Mouse (Mus musculus) 416B (cell line): ENCODE data around the gene 1700088E04Rik.

Experiments used
- DNase-seq: peaks from one replicate; pipeline ENCODE4 v3.0.0; 2011; ENCODE audit warnings: low read depth

1700088E04Rik gene

DNA sequence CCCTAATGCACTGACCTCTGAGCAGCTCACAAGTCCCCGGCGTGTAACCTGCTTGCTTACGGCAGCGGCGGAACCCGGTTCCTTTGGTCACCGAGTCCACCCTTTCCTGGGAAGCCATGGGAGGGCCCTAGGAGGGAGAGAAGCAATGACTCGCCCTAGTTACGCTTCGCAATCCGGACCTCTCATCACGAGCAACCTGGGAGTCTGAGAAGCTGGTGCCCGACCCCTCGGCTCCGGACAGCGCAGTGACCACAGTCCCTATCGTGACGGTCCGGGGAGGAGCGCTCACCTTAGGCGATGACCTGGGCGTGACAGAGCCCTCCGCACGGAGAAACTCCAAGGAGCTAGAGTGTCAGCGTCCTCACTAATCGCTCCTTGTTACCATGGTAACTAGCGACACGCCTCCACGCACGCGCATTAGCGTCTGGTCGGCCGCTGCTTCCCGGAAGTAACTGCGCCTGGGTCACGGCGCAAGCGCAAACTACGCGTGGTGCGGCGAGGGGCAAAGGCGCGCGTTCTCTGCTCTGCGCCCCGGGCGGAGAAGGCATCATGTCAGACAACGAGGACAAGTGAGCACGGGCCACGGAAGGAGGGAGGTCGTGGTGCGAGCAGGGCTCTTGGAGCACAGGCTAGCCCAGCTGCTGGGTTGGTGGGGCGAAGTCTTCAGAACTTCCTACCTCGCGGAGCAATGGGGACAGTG, at the start of gene 1700088E04Rik, which contains the start of gene Polr2f:
TSS of gene 1700088E04Rik (minus strand) at position 388 of the 700 bp plus-strand sequence.
TSS of gene Polr2f (plus strand) at position 144 of the 700 bp plus-strand sequence.
- DNase-seq: peak; percentile 92

DNA sequence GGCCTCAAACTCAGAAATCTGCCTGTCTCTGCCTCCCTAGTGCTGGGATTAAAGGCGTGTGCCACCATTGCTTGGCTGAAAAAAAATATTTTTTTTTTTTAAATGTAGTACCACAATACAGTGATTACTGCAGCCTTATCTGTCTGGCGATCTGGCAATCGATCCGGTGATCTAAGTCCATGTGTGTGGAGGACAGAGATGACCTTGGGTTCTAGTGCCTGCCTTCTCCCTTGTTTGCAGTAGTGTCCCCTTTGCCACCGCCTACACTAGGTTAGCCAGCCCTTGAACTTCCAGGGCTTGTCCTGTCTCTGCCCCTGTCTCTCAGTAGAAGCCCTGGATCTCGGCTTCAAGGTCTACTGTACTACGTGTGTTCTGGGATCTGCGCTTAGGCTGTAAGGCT, 46.8 kb upstream of the 1700088E04Rik start:
- no peak for DNase-seq

DNA sequence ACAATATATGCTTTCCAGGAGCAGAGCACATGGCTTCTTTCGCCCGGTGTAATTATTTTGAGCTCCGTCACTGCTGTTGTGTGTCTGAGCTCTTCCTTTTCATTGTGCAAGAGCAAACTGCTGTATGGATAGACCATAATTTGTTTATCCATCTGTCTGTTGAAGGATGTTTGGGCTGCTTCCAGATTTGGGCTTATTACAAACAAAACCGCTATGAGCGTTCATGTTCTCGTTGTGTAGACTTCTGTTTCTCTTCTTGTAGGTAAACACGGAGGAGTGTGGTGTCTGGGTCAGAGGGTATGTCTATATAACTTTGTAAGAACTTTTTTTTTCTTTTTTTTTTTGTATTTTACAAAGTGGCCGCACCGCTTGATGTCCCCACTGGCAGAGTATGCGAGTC, 44.2 kb upstream of the 1700088E04Rik start:
- DNase-seq: no peak

DNA sequence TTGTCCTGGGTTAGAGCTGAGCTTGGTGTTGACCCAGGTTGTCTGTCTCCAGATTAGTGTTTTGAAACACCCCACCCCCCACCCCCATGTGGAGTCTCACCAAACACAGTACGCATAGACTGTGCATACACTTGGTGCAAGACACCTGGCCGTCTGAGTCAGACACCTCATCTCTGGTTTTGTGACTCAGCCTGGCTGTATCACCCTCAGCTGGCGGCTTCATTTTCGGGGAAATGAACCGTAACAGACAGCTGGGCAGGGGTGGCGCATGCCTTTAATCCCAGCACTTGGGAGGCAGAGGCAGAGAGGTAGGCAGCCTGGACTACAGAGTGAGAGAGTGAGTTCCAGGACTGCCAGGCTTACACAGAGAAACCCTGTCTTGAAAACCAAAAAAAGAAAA, 35.9 kb upstream of the 1700088E04Rik start:
- peak; percentile 47 for DNase-seq

DNA sequence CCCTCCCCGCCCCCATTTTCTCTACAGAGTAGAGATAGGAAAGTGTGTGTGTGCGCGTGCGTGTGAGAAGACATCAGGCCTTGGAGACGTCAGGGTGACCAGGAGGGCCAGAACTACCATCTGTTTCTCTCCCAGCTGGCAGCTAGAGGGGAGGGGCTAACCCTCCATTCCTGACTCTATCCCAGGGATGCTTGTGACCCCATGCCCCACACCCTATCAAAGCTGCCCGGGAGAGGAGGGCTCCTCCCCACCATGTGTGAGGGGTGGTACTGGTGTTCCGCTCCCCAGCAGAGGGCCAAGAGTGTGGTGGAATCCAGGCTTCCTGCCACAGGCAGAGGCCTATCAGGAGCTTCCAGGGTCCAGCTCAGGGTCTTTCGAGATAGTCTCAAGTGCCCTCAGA, 25.7 kb upstream of the 1700088E04Rik start:
- no peak for DNase-seq

DNA sequence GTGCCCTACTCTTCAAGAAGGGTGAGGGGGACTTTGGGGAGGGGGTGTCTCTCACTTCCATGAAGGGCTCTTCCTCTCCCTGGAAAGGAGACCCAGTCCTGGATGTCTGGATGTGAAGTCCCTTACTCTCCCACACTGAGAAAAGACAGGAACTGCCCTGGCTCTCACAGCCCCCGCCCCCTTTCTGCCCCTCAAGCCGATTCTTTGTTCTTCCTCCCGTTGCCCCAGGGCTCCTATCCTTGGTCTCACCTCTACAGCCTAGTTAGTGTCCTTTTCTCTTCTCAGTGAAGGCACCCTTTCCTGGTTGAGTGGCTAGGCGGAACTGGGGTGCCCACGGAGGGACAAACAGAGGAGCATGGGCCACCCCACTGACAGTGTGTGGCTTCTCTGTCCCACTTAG, 24.1 kb upstream of the 1700088E04Rik start, which contains the start of gene Sox10:
TSS of gene Sox10 (minus strand) at position 101 of the 400 bp plus-strand sequence.
- DNase-seq: no peak

DNA sequence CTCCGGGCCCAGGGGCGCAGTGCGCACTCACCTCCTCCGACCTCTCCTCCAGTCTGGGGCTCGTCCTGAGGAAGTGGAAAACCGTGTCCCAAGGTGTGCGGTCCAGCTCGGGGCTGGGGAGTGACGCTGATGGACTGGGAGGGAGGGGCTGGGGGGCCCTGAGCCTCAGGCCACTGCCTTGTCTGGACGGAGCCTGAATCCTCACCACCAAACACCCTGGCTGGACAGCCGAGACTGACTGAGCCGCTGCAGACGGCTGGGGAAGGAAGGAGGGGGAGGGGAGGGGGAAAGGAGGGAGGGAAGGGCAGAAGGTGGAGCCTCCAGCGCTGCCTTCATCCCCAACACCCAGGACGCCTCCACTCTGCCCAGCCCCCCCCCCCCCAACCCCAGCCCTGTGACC, 23.2 kb upstream of the 1700088E04Rik start:
- no peak for DNase-seq

DNA sequence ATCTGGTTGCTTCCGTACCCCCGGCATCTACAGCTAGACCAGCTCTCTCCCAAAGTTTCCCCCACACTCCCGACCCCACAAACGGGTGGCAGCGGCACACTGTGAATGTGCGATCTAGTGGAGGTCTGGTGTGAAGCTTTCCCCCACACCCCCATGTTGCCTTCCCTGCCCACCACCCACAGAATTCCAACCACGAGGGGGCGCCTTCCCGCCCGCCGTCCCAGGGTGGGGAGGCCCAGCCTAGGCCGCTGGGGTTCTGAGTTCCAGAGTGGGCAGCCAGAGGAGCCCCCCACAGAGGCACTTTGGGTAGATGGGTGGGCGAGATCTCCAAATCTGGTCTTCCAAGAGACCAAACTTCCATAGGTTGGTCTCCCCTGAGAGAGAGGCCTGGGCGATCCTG, 21.8 kb upstream of the 1700088E04Rik start:
- DNase-seq: no peak

DNA sequence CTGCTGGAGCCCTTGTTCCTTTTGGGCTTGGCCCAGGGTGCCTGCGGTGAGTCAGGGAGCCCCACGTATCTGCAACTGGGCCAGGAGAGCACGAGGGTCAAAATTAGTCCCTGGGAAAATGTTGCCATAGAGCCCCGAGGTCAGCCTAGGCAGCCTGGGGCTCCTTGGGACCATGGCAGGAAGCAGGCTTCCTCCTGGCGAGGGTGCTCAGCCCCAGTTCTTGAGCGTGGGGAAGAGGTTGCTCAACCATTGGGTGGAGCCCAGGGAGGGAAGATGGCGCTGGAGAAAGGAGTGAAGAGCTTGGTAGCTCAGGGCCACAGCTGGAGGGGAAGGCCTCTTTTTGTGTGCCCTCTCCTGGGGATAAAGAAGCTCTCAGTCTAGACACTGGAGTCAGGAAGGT, 21.2 kb upstream of the 1700088E04Rik start:
- peak; percentile 43 for DNase-seq

DNA sequence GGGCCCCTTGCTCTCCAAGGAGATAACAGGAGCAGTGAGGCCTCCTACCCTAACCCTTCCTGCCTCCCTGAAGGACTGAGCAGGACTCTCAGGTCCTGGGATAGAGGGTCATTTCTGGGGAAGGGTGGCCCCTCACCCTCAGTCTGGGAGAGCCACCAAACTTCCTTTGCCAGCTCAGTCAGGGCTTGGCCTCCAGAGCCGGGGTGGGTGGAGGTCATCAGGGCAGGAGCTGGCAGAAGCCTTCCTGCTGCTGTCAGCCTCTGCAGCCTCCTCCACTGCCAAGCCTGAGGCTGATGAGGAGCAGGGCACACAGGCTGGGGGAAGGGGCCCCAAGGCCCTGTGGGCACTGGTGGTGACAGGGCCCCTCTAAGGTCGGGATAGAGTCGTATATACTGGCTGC, 14.5 kb upstream of the 1700088E04Rik start:
- no peak for DNase-seq

DNA sequence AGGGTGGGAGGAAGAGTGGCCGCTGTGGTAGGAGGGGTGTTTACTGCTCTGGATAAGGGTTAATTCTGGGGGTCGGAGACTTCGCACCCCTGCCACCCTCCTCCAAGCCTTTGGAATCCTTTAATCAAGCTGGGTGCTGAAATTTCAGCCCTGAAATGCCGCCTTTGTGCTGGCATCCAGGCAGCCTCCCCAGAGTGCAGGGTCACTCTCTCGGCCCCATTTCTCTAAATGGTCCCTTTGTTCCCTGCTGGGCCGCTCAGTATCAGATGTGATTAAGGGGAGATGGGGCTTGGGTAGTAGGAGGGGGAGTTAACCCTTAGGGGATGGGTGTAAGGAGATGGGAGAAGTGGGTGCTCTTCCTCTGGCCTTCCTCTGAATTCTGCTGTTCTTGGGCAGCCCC, 11.7 kb upstream of the 1700088E04Rik start:
- no peak for DNase-seq

DNA sequence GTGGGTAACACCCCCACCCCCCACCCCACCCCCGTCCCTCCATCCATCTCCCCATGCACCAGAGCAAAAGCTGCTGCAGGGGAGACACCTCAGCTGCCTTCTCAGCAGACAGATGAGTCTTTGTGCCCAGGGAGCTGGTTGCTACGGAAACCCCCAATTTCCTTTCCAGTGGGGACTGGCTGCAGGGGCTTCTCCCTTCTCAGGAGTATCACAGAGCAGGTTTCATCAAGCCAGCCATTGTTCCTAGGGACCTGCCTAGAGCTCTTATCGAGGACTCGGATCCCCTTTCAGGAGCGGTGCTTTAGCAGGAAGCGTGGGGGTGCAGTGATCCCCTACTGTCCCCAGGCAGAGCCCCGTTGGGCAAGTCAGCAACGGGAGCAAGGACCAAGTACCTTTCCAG, 10.8 kb upstream of the 1700088E04Rik start:
- DNase-seq: no peak

DNA sequence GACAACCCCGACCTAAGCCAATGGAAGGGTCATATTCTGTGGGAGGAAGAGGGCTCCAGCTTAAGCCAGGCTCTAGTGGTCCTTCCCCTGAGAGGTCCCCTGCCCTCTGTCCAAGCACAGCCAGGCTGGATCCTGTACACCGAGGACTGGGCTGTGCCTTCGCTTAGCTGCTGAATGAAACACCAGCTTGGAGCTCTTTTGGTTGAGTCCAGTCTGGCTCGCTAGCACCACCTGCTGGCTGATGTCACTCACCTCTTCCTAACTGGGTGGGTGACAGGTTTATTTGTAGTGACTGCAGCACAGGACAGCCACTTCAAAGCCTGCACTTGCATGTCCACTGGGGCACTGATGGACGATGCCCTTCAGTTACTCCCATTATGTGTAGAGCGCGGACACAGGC, 7.5 kb upstream of the 1700088E04Rik start:
- peak; percentile 84 for DNase-seq

DNA sequence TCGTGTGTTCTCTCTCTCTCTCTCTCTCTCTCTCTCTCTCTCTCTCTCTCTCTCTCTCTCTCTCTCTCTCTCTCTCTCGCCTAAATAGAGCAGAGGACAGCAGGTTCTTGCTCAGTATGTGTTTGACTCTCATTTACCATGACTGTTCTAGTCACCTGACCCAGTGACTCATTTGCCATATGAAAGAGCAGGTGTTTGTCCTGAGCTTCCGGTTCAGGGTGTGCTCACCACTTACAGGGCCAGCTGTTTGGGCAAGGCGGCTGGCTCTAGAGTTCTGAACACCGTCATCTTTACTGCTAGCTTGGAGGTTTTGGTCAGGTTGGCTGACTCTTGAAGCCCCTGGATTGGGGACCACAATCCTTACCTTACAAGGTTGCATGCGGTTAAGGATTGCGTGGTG, 4.5 kb upstream of the 1700088E04Rik start:
- DNase-seq: no peak

DNA sequence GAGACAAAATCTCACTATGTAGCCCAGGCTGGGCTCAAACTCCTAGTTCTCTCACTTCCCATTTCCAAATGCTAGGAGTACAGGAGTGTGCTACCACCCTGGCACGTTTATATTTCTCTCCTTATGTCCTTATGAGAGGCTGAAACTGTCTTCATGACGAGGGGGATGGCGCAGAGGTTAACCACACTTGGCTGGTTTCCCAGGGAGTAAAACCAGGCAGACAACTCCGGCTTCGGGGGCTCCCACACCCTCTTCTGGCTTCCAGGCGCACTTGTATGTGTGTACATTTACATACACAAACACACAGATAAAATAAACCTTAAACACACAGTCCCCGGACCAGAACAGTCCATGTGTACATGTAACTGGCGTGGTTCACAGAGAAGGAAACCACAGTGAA, 3.0 kb upstream of the 1700088E04Rik start:
- peak; percentile 65 for DNase-seq

DNA sequence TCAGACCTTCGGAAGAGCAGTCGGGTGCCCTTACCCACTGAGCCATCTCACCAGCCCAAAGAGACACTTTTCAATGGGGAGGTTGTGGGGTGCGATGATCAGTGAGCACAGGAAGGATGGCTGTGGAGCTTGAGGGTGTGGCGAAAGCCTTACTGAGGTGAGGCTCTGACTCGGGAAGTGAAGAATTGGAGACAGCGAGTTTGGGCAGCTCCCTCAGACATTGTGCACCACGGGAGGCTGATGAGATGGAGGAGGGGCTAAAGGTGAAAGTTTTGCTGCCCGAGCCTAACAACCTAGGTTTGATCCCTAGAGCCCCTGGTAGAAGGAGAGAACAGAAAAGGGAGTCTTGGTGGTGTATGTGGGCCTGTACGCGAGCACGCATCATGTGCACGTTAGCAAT, 2.3 kb upstream of the 1700088E04Rik start:
- DNase-seq: no peak

DNA sequence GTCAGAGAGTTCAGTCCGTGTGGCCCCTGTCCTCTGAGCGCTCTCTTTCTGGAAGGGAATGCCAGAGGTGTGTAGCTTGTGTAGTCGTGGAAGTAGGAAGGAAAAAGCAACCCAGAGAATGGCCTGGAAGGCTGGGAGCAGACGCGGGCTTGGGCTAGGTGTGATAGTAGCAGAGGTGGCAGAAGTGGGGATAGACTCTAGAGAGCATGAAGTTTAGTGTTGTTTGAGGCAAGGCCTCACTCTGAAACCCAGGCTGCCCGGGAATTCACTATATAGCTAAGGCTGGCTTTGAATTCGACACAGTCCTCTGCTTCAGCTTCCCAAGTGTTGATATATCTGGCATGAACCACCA, 489 bp upstream of the 1700088E04Rik start:
- no peak for DNase-seq

DNA sequence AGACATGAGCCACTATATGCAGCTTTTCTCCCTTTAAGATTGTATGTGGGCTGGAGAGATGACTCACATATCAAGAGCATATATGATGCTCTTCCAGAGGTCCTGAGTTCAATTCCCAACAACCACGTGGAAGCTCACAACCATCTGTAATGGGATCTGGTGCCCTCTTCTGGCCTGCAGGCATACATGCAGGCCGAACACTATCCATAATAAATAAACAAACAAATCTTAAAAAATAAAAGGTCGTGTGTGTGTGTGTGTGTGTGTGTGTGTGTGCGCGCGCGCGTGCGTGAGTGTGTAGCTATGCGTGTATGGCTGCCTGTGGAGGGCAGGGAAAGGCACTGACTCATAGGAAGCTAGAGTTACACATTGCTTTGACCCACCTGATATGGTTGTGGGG, 1.4 kb downstream of the 1700088E04Rik start:
- peak; percentile 65 for DNase-seq

DNA sequence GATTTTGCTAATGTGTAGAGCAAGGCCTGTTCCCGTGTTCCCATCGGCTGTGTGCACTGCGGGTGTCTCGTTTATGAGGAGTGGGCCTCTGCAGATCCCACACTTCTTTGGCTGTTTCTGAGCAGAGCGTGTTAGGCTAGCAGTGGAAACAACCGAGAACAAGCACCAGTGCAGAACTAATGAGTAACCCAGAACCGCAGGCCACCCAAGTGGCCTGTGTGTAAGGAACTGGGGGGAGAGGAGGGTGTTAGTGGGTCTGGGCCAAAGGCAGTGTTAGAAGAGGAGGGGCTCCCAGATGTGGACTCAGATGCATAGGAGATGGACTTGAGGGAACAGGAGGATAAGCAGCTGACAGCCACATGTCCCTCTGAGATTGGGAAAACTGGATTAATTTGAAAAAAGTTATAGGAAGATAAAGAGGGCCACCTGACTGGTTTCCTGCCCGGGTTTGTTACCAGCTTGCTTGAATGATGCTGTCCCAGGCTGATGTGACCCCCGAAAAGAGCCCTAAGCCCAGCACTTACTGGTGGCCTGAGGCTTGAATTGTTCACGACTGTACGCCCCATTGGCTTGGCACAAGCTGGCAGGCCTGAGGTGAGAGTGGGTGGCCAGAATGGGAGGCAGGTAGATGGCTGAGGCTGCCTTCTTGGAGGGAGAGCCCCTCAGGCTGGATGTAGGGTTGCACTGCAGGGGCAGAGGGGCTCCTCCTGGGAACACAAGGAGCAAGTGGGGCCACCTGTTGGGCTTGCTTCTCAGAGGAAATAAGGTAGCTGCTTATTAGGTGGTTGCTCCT, 5.1 kb downstream of the 1700088E04Rik start:
- no peak for DNase-seq

DNA sequence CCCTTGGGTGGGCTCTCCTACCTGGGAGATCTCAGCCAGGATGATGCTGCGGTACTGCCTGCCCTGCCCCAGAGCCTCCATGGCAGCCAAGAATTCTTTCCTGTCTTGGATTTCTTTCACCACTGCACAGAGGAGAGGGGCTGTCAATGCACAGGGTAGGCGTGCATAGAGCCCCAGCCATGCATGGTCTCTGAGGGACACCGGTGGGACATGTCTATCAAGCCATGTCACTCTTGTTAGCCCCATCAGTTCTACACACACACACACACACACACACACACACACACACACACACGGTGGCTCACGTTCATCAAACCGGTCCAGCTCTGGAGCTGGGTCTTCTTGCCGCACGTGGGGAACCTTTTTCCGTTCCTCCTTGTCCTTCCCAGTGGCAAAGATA, 5.7 kb downstream of the 1700088E04Rik start:
- no peak for DNase-seq

DNA sequence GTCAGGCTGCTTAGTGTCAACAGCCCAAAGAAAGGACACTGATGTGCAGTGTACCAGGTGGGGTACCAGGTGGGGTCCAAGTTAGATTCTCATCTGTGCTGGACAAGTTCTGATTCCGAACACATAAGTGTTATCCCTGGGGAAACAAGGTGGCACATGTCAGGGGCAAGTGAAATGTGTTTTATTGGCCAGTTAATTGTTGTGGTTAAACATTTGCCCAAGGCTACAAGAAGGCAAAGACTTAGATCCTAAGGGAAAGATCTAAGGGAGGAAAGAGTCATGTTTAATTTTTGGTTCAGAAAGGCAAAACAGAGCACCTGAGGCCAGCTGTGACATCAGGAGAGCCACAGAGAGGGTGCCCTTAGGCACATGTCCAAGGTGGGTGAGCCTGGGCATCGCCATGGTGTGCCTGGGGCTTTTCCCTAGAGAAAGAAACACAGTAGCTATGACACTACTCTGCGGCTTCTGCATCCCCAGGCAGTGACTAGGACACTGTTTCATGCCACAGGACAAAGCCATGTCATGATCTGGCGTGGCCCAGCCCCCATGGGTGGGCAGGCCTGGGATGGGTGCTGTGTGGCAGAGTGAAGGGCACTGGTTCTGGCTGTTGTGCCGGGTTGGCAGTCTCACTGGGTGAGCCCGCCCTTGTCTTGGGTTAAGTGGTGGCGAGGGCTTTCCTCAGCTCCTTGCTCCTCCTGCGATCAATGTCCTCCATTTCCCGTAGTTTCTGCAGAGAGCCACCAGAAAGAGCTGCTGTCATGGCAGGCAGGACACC, 6.4 kb downstream of the 1700088E04Rik start:
- no peak for DNase-seq

DNA sequence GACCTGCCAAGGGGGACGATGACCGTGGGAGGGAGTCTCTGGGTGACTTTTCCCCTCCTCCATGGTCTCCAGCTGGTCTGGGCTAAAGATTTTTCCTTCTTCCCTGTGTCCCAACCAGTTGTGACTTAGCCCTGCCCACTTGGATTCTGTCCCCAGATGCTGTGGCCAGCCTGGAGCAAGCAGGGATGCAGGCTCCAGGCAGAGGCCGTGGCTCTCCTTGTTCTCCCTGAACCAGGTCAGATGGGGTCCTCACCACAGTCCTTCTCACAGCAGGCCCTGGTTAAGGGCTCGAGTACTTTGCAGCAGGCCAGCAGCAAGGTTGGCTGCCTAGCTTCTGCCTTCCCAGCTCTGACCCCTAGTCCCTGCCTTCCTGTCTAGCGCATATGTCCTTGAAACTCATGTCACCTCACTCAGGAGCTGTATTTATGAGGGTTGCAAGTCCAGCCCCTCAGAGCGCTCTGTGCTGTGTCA, 7.8 kb downstream of the 1700088E04Rik start:
- DNase-seq: no peak

DNA sequence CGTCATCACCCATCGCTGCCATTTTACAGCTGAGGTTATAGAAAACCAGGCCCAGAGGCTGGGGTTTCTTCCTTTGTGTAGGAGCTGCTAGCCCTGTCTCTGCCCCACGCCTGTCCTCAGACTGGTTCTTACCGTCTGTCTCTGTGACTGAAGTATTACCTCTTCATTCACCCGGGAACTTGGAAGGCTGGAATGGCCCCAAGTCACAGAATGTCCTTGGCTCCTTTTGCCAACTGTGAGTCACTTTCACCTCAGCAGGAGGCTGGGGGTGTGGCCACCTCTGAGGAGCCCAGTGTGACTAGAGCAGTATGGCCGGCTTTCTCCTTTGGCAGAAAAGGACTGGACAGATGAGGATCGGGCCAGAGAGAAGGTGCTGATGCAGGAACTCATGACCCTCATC, 9.6 kb downstream of the 1700088E04Rik start:
- no peak for DNase-seq
